Mouse (Mus musculus): Measurements from ENCODE around the gene Klhl10.

GRCm38 (mm10) chr11:100406273-100406672, 35.4 kb upstream of the Klhl10 start:
- no peak for TF ChIP-seq POLR2A (IDR thresholded peaks at IDR 0.05; ENCODE audit: insufficient read length, low read depth)
- no peak for TF ChIP-seq USF1 (IDR thresholded peaks at IDR 0.05; ENCODE audit: low read depth)
- TF ChIP-seq E2F4 (IDR thresholded peaks at IDR 0.05; ENCODE audit: insufficient read depth) = no peak
